Mouse (Mus musculus) liver, postnatal 0 days (tissue): Measurements from ENCODE around the gene Dnah10. TPM values are rescaled to one million over a fixed set of nuclear protein-coding genes. Genes with fewer than 3 reads are reported as not detected.

ENCODE experiments used
- ATAC-seq: fragments of 200-750 bp; cut with Nextera tagmentation; 2 replicates; pipeline ENCODE4 v1.8.0; 2017; ENCODE audit warnings: mild to moderate bottlenecking, moderate library complexity
- DNase-seq: peaks from one replicate; pipeline ENCODE4 v3.0.0-alpha.2; 2016
- H3K27ac ChIP-seq: fragments of 300-500 bp; sonication (generic); 2 replicates; pipeline ENCODE4 v1.5.1; 2014; ENCODE audit warnings: antibody characterized with exemption, moderate library complexity, mild to moderate bottlenecking, low read depth
- H3K27me3 ChIP-seq: fragments of 300-500 bp; sonication (generic); 2 replicates; pipeline ENCODE4 v1.6.1; 2014; ENCODE audit warnings: low read length, control low read depth, mixed read lengths; ENCODE audit not compliant: insufficient read depth
- H3K36me3 ChIP-seq: fragments of 300-500 bp; sonication (generic); replicated peaks from 2 replicates; pipeline ENCODE4 v1.6.1; 2014; ENCODE audit warnings: mild to moderate bottlenecking, control low read depth, low read length, moderate library complexity, mixed read lengths; ENCODE audit not compliant: insufficient read depth
- H3K4me1 ChIP-seq: fragments of 300-500 bp; sonication (generic); 2 replicates; pipeline ENCODE4 v1.6.1; 2014; ENCODE audit warnings: antibody characterized with exemption, mild to moderate bottlenecking, control low read depth; ENCODE audit not compliant: insufficient read depth
- H3K4me2 ChIP-seq: fragments of 300-500 bp; sonication (generic); 2 replicates; pipeline ENCODE4 v1.6.1; 2014; ENCODE audit warnings: low read depth, mild to moderate bottlenecking, low read length, moderate library complexity, mixed read lengths
- H3K4me3 ChIP-seq: fragments of 300-500 bp; sonication (generic); 2 replicates; pipeline ENCODE4 v1.5.1; 2014; ENCODE audit warnings: low read depth, low read length
- H3K9ac ChIP-seq: fragments of 300-500 bp; sonication (generic); replicated peaks from 2 replicates; pipeline ENCODE4 v1.6.1; 2014; ENCODE audit warnings: mild to moderate bottlenecking, moderate library complexity
- H3K9me3 ChIP-seq: fragments of 300-500 bp; sonication (generic); 2 replicates; pipeline ENCODE4 v1.6.1; 2016; ENCODE audit warnings: mild to moderate bottlenecking, control low read depth, low read length, mixed read lengths
- CTCF ChIP-seq: sonication (generic); IDR thresholded peaks from 2 replicates; pipeline ENCODE4 v1.5.1; 2016; ENCODE audit warnings: antibody characterized with exemption, low read depth
- EP300 ChIP-seq: IDR thresholded peaks from 2 replicates; pipeline ENCODE4 v1.6.1; 2016; ENCODE audit warnings: antibody characterized with exemption, low read depth, mild to moderate bottlenecking
- WGBS: fragments of 180-500 bp; shearing (Covaris S2); extraction: QIAGEN DNeasy Blood & Tissue Kit; methylation state at CpG from one replicate; pipeline ENCODE4 v1.1.7; 2014; ENCODE audit not compliant: insufficient replicate concordance; 5-methylcytosine and 5-hydroxymethylcytosine counted together
- polyA plus RNA-seq: library from polyadenylated mRNA; unstranded; fragments of >200 nt; fragmentation: Nextera tagmentation; extraction: Ambion mirVana; gene quantifications from 2 replicates; pipeline ENCODE4 v1.2.1, GENCODE M21; 2015

Gene Dnah10
- polyA plus RNA-seq, 1 experiment from 2014 or later: not detected

GRCm38 (mm10) chr5:124830331-124830730, 105.4 kb downstream of the Dnah10 start:
- TF ChIP-seq CTCF: no peak
- no peak for TF ChIP-seq EP300
- 84% methylated on average over 12 of the region's 12 CpGs for WGBS
- H3K4me1 ChIP-seq: no peaks in the 10 kb centered on the region
- ATAC-seq (no peak), DNase-seq (no peak)
- no peak overlapping the region for H3K27ac ChIP-seq
- no peaks in the 10 kb centered on the region for H3K36me3 ChIP-seq
- no peak overlapping the region for H3K4me2 ChIP-seq
- H3K4me3 ChIP-seq: no peak overlapping the region
- H3K9me3 ChIP-seq: no peaks in the 10 kb centered on the region
- no peak overlapping the region for H3K9ac ChIP-seq
- no peaks in the 10 kb centered on the region for H3K27me3 ChIP-seq

GRCm38 (mm10) chr5:124835218-124835617, 110.3 kb downstream of the Dnah10 start:
- 89% methylated on average over 15 of the region's 15 CpGs for WGBS
- no peak for TF ChIP-seq CTCF
- no peak for TF ChIP-seq EP300
- no peaks in the 10 kb centered on the region for H3K4me1 ChIP-seq
- H3K9ac ChIP-seq: no peak overlapping the region
- H3K27ac ChIP-seq: no peak overlapping the region
- no peak overlapping the region for H3K4me3 ChIP-seq
- no peaks in the 10 kb centered on the region for H3K36me3 ChIP-seq
- no peaks in the 10 kb centered on the region for H3K9me3 ChIP-seq
- no peak overlapping the region for H3K4me2 ChIP-seq
- H3K27me3 ChIP-seq: no peaks in the 10 kb centered on the region
- DNase-seq (no peak), ATAC-seq (no peak)

DNA sequence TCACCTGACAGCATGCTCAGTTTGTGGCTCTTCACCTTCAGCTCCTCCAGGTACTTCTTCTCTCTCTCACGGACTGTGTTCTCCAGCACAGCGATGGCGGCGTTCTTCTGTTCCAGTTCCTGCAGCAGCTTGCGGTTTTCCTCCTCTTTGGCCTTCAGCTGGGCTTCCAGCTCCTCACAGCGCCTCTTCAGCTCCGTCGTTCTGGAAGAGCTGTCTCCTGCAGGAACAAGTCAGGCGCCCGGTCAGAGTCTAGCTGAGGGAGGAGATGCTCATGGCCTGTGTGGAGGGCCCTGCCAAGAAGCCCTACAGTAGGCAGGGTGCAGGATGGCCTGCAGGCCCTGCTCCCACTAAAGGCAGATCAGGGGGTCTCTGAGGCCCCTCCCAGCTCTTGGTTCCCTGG, 111.2 kb downstream of the Dnah10 start:
- Histone ChIP-seq H3K9ac (no peak overlapping the region), H3K27ac (no peak overlapping the region), H3K9me3 (no peaks in the 10 kb centered on the region), H3K27me3 (no peaks in the 10 kb centered on the region), H3K36me3 (no peaks in the 10 kb centered on the region), H3K4me2 (no peak overlapping the region), H3K4me3 (no peak overlapping the region), H3K4me1 (no peaks in the 10 kb centered on the region)
- 79% methylated on average over 10 of the region's 10 CpGs for WGBS
- DNase-seq (no peak), ATAC-seq (no peak)
- no peak for TF ChIP-seq EP300
- TF ChIP-seq CTCF: no peak

DNA sequence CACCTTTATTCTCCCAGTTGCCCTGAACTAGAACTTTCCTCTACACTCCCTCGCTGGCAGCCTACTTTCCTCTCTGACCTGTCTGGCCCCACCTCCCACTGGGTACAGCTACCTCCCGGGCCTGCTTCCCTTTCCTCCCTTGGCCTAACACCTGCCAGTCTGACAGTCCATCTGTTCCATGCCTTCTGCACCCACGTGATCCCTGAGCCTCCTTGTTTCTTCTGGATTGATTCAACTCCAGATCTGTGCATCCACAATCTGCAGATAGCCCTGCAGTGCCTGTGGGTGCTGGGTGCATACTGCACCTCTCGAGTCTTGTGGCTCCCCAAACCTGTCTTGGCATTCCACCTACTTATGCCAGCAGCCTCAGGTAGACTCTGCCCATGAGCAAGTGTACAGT, 111.7 kb downstream of the Dnah10 start:
- 50% methylated on average over 4 of the region's 4 CpGs for WGBS
- TF ChIP-seq CTCF (no peak), EP300 (no peak)

GRCm38 (mm10) chr5:124840202-124840601, 115.3 kb downstream of the Dnah10 start:
- Histone ChIP-seq H3K4me3 (no peak overlapping the region), H3K9me3 (no peaks in the 10 kb centered on the region), H3K27ac (no peak overlapping the region), H3K27me3 (no peaks in the 10 kb centered on the region), H3K36me3 (no peaks in the 10 kb centered on the region), H3K9ac (no peak overlapping the region), H3K4me2 (no peak overlapping the region), H3K4me1 (no peaks in the 10 kb centered on the region)
- no peak for DNase-seq
- no peak for ATAC-seq
- WGBS: 64% methylated on average over 7 of the region's 7 CpGs
- TF ChIP-seq EP300 (no peak), CTCF (no peak)

More for the DNA sequence above, 111.7 kb downstream of the Dnah10 start:
- Histone ChIP-seq H3K9ac (no peak overlapping the region), H3K9me3 (no peaks in the 10 kb centered on the region), H3K4me3 (no peak overlapping the region), H3K4me1 (no peaks in the 10 kb centered on the region), H3K27ac (no peak overlapping the region), H3K27me3 (no peaks in the 10 kb centered on the region), H3K4me2 (no peak overlapping the region), H3K36me3 (no peaks in the 10 kb centered on the region)
- DNase-seq (no peak), ATAC-seq (no peak)

GRCm38 (mm10) chr5:124840669-124841068, 115.8 kb downstream of the Dnah10 start:
- DNase-seq (no peak), ATAC-seq (no peak)
- Histone ChIP-seq H3K36me3 (no peaks in the 10 kb centered on the region), H3K4me3 (no peak overlapping the region), H3K4me2 (no peak overlapping the region), H3K4me1 (no peaks in the 10 kb centered on the region), H3K9ac (no peak overlapping the region), H3K27ac (no peak overlapping the region), H3K9me3 (no peaks in the 10 kb centered on the region), H3K27me3 (no peaks in the 10 kb centered on the region)
- TF ChIP-seq EP300: no peak
- TF ChIP-seq CTCF: no peak
- 76% methylated on average over 2 of the region's 2 CpGs for WGBS

DNA sequence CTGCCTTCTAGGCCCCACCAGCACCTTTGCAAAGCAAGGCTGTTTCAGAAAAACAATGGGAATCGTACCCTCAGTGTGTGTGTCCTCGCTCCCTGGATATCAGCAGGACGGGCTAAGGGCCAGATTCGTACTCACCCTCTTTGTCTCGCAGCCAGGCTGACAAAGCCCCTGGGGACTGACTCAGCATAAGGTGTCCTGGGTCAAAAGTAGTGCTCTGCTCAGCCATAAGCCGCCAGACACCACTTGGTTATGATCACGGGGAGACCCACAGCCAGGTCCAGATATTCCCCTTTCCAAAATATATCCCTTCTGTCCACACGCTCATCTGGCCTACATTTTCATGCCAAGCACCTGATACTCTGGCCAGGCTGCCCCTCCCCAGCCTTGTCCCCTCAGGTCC, 118.5 kb downstream of the Dnah10 start:
- no peak for DNase-seq
- Histone ChIP-seq H3K36me3 (no peaks in the 10 kb centered on the region), H3K4me2 (no peak overlapping the region), H3K27ac (no peak overlapping the region), H3K4me3 (no peak overlapping the region), H3K9ac (no peak overlapping the region), H3K4me1 (no peaks in the 10 kb centered on the region), H3K27me3 (no peaks in the 10 kb centered on the region), H3K9me3 (no peaks in the 10 kb centered on the region)
- no peak for TF ChIP-seq CTCF
- no peak for TF ChIP-seq EP300
- no peak for ATAC-seq
- 73% methylated on average over 8 of the region's 8 CpGs for WGBS
